Mouse (Mus musculus): ENCODE results near the gene Hcn3.

DNA sequence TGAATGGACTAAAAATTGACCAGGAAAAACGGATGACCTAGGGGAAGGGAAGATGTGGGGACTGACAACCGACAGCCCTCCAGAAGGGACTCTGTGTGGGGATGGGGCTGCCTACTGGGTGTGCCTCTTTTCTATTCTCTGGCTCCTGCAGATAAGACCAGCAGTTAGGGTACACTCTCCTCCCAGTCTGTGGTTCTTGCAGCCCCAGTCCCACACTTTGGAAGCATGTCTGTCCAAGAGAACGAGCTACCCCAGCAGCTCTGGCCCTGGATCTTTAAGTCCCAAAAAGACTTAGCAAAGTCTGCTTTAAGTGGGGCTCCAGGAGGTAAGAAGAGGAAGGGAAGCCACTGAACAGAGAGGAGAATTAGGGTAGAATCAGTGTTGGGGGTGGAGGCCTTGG is 24.0 kb downstream of the Hcn3 start, which contains the start of gene Pklr:
- TF ChIP-seq POLR2A (IDR thresholded peaks at IDR 0.05; ENCODE audit: insufficient read length, low read depth) (no peak), E2F4 (IDR thresholded peaks at IDR 0.05; ENCODE audit: insufficient read depth) (no peak), MAX (IDR thresholded peaks at IDR 0.05; ENCODE audit: low read depth) (no peak), USF1 (IDR thresholded peaks at IDR 0.05; ENCODE audit: low read depth) (no peak), TCF3 (IDR thresholded peaks at IDR 0.05; ENCODE audit: insufficient read length, low read depth) (no peak), SRF (IDR thresholded peaks at IDR 0.05; ENCODE audit: control insufficient read depth, insufficient read length, low read depth) (no peak), REST (IDR thresholded peaks at IDR 0.05; ENCODE audit: insufficient read depth, insufficient read length) (no peak), POLR2AphosphoS2 (IDR thresholded peaks at IDR 0.05; ENCODE audit: insufficient read length, low read depth) (no peak), MYOD1 (IDR thresholded peaks at IDR 0.05; ENCODE audit: control insufficient read depth in 1 of 3, insufficient read length in 2 of 3, low read depth in 2 of 3) (no peak), MYOG (IDR thresholded peaks at IDR 0.05; ENCODE audit: control insufficient read depth in 1 of 3, insufficient read depth in 1 of 3, insufficient read length in 2 of 3, low read depth in 2 of 3) (no peak), CEBPB (IDR thresholded peaks at IDR 0.05; ENCODE audit: insufficient read depth, poor library complexity, severe bottlenecking) (no peak)
